Mouse (Mus musculus): ENCODE measurements around the gene Sele. TPM values are rescaled to one million over a fixed set of nuclear protein-coding genes. Genes with fewer than 3 reads are reported as not detected.

The Sele gene
- polyA plus RNA-seq, 1 experiment from 2014 or later = not detected

DNA sequence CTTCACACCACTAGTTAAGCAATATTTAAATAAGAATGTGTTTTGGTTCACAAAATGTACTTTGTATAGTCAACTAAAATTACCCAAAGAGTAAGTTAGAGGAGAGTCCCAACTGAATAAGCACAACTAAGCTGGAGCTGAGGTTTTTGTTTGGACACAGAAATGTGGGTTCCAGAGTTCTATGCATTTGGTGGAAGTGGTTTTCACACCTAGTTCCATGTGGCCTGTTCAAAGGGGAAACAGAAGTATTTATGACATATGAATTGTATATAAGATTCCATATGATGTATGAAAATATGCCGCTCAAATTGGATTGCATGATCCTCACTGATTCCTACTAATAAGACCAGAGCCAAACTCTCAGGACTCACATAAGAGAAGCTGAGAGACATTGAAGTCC, 27.4 kb downstream of the Sele start:
- H3K9me3 ChIP-seq (replicated peaks) = no peaks in the 10 kb centered on the region
- H3K4me3 ChIP-seq = no peak overlapping the region
- 91% methylated on average over 1 of the region's 1 CpGs for whole genome bisulfite sequencing
- H3K27ac ChIP-seq = no peak overlapping the region
- H3K4me1 ChIP-seq = no peaks in the 10 kb centered on the region
- no peak for DNase-seq (ENCODE audit: low spot score)
- no peaks in the 10 kb centered on the region for H3K36me3 ChIP-seq
- no peaks in the 10 kb centered on the region for H3K27me3 ChIP-seq (ENCODE audit: low read depth, poor library complexity, severe bottlenecking)

DNA sequence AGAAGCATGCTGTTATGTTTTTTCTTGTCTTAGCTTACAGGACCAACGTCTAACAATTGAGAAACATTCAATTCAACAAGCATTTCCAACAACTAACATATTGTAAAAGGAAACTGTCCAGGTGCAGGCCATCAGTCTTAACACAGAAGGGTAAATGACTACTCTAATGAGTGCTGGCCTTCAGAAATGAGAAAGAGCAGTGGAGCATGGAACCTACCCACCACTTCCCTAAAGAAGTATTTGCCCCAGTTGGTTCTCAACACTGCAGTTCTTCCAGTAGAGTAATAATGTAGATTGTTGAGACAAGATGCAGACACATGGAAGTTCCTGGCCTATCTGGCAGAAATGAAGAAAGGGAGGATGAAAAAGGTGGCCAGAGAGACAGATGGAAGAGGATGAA, 28.4 kb downstream of the Sele start:
- Histone ChIP-seq H3K36me3 (no peaks in the 10 kb centered on the region), H3K4me1 (no peaks in the 10 kb centered on the region), H3K27ac (no peak overlapping the region), H3K27me3 (ENCODE audit: low read depth, poor library complexity, severe bottlenecking) (no peaks in the 10 kb centered on the region), H3K9me3 (replicated peaks) (no peaks in the 10 kb centered on the region), H3K4me3 (no peak overlapping the region)
- DNase-seq (ENCODE audit: low spot score) = no peak
- 66% methylated on average over 1 of the region's 1 CpGs for WGBS

DNA sequence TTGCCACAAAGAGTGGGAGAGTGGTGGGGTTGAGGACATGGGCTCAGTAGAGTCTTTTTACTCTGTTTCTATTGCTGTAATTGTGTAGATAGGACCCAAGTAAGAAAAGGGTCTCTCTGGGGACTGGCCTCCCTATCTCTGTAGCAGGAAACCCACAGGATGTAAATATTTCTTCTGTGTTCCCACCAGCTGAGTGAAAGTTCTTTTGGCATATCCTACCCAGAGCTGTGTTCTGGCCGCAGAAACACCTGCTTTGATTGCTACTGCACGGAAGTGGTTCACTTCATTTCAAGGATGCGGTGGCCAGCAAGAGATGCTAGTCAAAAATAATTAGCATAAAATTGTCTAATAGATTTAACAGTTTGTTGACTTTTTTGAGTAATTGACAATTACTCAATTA, 29.0 kb downstream of the Sele start:
- Histone ChIP-seq H3K4me3 (no peak overlapping the region), H3K9me3 (replicated peaks) (no peaks in the 10 kb centered on the region), H3K36me3 (no peaks in the 10 kb centered on the region), H3K27ac (no peak overlapping the region), H3K4me1 (no peaks in the 10 kb centered on the region), H3K27me3 (ENCODE audit: low read depth, poor library complexity, severe bottlenecking) (no peaks in the 10 kb centered on the region)
- WGBS = 96% methylated on average over 3 of the region's 3 CpGs
- DNase-seq (ENCODE audit: low spot score) = no peak

DNA sequence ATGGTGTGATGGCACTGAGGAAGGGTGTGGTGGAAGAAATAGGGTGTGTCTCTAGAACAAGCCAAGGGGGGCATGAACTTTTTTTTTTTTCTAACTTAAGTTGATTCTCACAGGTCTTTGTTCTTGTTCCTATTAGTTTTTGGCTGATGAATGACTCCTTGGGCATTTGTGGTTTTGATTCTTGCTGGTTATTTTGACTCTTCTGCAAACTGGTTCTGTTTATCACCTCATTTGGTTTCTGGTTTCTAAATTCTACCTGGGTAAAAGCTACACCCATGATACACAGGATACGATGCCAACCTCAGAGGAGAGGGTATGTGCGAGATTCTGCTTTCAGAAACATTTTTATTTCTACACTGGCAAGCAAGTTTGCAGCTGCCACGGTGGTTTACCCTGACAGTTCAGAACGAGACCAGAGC, 30.3 kb downstream of the Sele start:
- Histone ChIP-seq H3K9me3 (replicated peaks) (no peaks in the 10 kb centered on the region), H3K36me3 (no peaks in the 10 kb centered on the region), H3K4me3 (no peak overlapping the region), H3K27me3 (ENCODE audit: low read depth, poor library complexity, severe bottlenecking) (no peaks in the 10 kb centered on the region), H3K4me1 (no peaks in the 10 kb centered on the region), H3K27ac (no peak overlapping the region)
- 88% methylated on average over 4 of the region's 4 CpGs for WGBS
- no peak for DNase-seq (ENCODE audit: low spot score)

DNA sequence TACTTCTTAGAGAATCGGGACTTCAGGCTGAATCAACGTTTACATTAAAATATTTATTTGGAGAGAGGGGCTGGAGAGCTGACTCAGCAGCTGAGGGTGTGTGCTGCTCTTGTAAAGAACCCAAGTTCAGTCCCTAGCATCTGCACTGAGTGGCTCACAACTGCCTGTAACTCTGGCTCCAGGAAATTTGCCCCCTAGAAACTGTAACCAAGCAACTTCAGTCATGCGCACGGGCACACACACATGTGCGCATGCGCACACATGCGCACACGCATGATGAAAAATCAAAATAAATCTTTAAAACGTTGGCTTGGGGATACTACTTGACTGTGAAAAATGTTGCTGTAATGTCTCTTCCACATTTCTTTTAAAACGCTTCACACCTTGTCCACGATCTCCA, 31.1 kb downstream of the Sele start:
- H3K4me1 ChIP-seq = no peaks in the 10 kb centered on the region
- H3K36me3 ChIP-seq = no peaks in the 10 kb centered on the region
- H3K4me3 ChIP-seq = no peak overlapping the region
- DNase-seq (ENCODE audit: low spot score) = no peak
- H3K9me3 ChIP-seq (replicated peaks) = no peaks in the 10 kb centered on the region
- H3K27me3 ChIP-seq (ENCODE audit: low read depth, poor library complexity, severe bottlenecking) = no peaks in the 10 kb centered on the region
- 87% methylated on average over 11 of the region's 11 CpGs for WGBS
- no peak overlapping the region for H3K27ac ChIP-seq

DNA sequence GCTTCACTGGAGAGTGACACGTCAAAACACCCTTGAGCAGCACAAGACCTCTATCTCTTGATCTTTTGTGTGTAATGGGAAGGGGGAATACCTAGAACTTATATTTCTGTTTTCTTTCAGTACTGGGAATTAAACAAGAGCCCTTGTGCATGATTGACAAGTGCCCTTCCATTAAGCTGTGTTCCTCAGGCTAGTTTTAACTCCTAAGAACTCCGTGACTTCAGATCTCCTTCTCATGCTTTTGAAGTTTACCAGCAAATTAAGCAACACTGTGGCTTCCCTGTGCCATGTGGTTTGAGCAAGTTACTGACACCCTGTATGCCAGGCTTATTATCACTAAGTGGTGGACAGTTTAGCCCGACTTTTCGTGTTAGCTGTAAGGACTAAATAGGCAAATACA, 35.0 kb downstream of the Sele start:
- no peaks in the 10 kb centered on the region for H3K9me3 ChIP-seq (replicated peaks)
- WGBS = 85% methylated on average over 4 of the region's 4 CpGs
- H3K27ac ChIP-seq = no peak overlapping the region
- DNase-seq (ENCODE audit: low spot score) = no peak
- no peaks in the 10 kb centered on the region for H3K36me3 ChIP-seq
- no peak overlapping the region for H3K4me3 ChIP-seq
- H3K27me3 ChIP-seq (ENCODE audit: low read depth, poor library complexity, severe bottlenecking) = no peaks in the 10 kb centered on the region
- H3K4me1 ChIP-seq = no peaks in the 10 kb centered on the region

DNA sequence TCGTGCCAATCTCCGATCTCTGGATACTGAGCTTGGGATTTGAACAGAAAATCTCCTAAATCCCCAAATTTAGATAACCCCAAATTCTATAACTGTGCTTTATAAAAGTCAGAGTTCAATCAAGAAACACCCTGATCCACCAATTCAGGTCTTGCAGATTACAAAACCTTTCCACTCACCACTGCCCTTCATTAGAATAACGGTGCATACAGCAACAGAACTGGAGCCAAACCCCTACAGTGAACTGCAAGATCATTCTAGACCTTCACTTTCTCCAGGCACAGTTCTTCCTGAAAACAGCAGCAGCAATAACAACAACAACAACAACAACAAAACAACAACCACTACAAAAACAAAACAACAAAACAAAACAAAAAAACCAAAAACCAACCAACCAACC, 38.8 kb downstream of the Sele start:
- 88% methylated on average over 3 of the region's 3 CpGs for WGBS
- no peaks in the 10 kb centered on the region for H3K4me1 ChIP-seq
- no peaks in the 10 kb centered on the region for H3K27me3 ChIP-seq (ENCODE audit: low read depth, poor library complexity, severe bottlenecking)
- DNase-seq (ENCODE audit: low spot score) = no peak
- H3K36me3 ChIP-seq = no peaks in the 10 kb centered on the region
- H3K4me3 ChIP-seq = no peak overlapping the region
- H3K9me3 ChIP-seq (replicated peaks) = no peaks in the 10 kb centered on the region
- no peak overlapping the region for H3K27ac ChIP-seq

DNA sequence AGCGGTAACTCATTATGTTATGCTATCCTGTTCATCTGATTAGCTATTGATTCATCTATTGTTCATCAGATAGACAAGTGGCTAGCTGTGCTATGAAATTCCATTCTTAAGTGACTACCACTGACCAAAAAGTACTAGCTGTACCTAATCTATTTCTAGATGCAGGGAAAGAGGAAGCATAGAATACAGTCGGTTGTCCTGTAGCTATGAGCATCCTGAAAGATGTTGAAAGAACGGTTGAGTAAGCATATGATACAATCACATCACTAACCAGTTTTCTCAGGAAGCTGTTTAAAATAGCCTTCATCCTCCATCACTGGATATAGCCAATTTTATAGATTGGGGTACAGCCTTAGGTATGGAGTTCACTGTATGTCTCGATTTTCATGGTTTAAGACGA, 39.8 kb downstream of the Sele start:
- no peaks in the 10 kb centered on the region for H3K36me3 ChIP-seq
- DNase-seq (ENCODE audit: low spot score) = no peak
- WGBS = 89% methylated on average over 5 of the region's 5 CpGs
- H3K9me3 ChIP-seq (replicated peaks) = no peaks in the 10 kb centered on the region
- no peaks in the 10 kb centered on the region for H3K27me3 ChIP-seq (ENCODE audit: low read depth, poor library complexity, severe bottlenecking)
- H3K4me1 ChIP-seq = no peaks in the 10 kb centered on the region
- H3K4me3 ChIP-seq = no peak overlapping the region
- no peak overlapping the region for H3K27ac ChIP-seq

DNA sequence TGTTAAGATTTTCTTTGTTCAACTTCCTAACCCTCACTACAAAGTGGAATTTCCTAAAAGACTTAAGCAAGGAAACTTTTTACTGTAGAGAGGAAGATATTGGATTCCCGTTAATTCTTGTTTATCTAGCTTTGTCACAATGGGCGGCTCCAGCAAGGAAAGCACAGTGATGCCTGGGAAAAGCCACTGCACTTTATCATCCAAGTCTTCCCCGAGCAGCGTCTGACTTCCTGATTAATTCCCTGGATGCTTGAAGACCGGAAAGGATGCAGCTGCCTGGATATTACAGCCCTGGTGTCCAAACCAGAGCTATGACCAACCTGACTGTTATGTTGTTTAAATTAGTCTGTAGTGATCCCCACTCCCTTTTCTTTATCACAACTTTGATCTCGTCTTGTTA, 48.7 kb downstream of the Sele start:
- H3K27me3 ChIP-seq (ENCODE audit: low read depth, poor library complexity, severe bottlenecking) = no peaks in the 10 kb centered on the region
- H3K36me3 ChIP-seq = no peaks in the 10 kb centered on the region
- H3K9me3 ChIP-seq (replicated peaks) = no peaks in the 10 kb centered on the region
- no peak overlapping the region for H3K4me3 ChIP-seq
- no peaks in the 10 kb centered on the region for H3K4me1 ChIP-seq
- H3K27ac ChIP-seq = no peak overlapping the region
- no peak for DNase-seq (ENCODE audit: low spot score)
- 70% methylated on average over 6 of the region's 6 CpGs for WGBS

DNA sequence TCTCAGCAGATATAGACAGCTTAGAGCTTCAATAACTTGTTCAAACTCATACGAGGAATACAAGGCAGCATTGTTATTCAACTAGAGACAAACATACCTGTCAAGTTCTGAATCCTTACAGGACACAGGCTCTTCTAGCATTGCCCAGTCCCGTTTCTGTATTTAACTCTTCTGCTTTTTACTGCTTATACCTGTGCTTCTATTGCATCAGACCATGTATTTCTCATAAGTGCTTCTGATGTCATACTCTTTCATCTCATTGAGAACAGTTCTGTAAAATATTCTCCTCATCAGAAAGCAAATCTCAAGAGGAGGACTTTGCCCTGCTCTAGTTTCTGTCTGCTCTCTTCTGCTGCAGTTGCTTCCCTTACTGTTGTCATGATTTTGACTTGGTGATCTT, 49.9 kb downstream of the Sele start:
- H3K4me3 ChIP-seq = no peak overlapping the region
- DNase-seq (ENCODE audit: low spot score) = no peak
- H3K9me3 ChIP-seq (replicated peaks) = no peaks in the 10 kb centered on the region
- H3K36me3 ChIP-seq = no peaks in the 10 kb centered on the region
- no peaks in the 10 kb centered on the region for H3K4me1 ChIP-seq
- 85% methylated on average over 2 of the region's 2 CpGs for WGBS
- no peaks in the 10 kb centered on the region for H3K27me3 ChIP-seq (ENCODE audit: low read depth, poor library complexity, severe bottlenecking)
- no peak overlapping the region for H3K27ac ChIP-seq

DNA sequence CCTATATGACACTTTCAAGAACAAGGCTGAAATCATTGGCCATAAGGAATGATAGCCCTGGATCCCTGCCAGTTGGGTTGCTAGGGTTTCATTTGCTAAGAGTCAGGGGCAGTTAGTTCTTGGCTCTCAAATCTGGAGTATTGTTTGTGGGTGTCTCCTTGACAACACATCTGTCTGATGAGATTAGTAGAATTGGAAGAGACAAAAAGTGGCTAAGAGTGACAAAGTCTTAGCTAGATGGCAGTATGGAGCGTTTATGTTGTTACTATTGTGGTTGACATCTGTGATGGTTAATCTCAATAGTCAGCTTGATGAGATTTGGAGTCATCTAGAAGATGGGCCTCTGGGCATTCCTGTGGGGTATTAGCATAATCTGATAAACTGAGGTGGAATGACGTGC, 50.3 kb downstream of the Sele start:
- DNase-seq (ENCODE audit: low spot score) = no peak
- H3K9me3 ChIP-seq (replicated peaks) = no peaks in the 10 kb centered on the region
- no peaks in the 10 kb centered on the region for H3K27me3 ChIP-seq (ENCODE audit: low read depth, poor library complexity, severe bottlenecking)
- H3K27ac ChIP-seq = no peak overlapping the region
- no peak overlapping the region for H3K4me3 ChIP-seq
- WGBS = 81% methylated on average over 2 of the region's 2 CpGs
- no peaks in the 10 kb centered on the region for H3K36me3 ChIP-seq
- no peaks in the 10 kb centered on the region for H3K4me1 ChIP-seq

Other genes with a start within 250 kb of the Sele start
- 17.9 and 21.1 TPM in 2 replicates for gene Scyl3, start 119.1 kb upstream of the Sele start, polyA plus RNA-seq (2016; fragmentation: Nextera tagmentation; extraction: Ambion mirVana)
- gene BC055324, start 53.4 kb upstream of the Sele start, polyA plus RNA-seq (2016; fragmentation: Nextera tagmentation; extraction: Ambion mirVana) = 46.9 and 49.3 TPM in 2 replicates
- gene Mettl18, start 53.3 kb upstream of the Sele start, polyA plus RNA-seq (2016; fragmentation: Nextera tagmentation; extraction: Ambion mirVana) = 10.4 and 12.0 TPM in 2 replicates
- 0.08 TPM in 1 of 2 replicates, not detected in the other for gene Sell, start 13.7 kb downstream of the Sele start, polyA plus RNA-seq (2016; fragmentation: Nextera tagmentation; extraction: Ambion mirVana)
- 0.04 and 0.05 TPM in 2 replicates for gene Selp, start 67.0 kb downstream of the Sele start, polyA plus RNA-seq (2016; fragmentation: Nextera tagmentation; extraction: Ambion mirVana)
- gene F5, start 103.6 kb downstream of the Sele start, polyA plus RNA-seq (2016; fragmentation: Nextera tagmentation; extraction: Ambion mirVana) = 0.24 and 0.29 TPM in 2 replicates
- gene Slc19a2, start 200.8 kb downstream of the Sele start, polyA plus RNA-seq (2016; fragmentation: Nextera tagmentation; extraction: Ambion mirVana) = 8.3 and 10.4 TPM in 2 replicates
- gene Ccdc181, start 227.4 kb downstream of the Sele start, polyA plus RNA-seq (2016; fragmentation: Nextera tagmentation; extraction: Ambion mirVana) = 4.6 and 6.4 TPM in 2 replicates